Mouse (Mus musculus) CH12.LX (cell line): Measurements from ENCODE around the gene Pcbp4.

ENCODE experiments used
- CTCF ChIP-seq, 2 experiments: IDR thresholded peaks in 1 of 2; conservative IDR thresholded peaks in 1 of 2; 2 replicates each; pipeline ENCODE4 v1.5.1; 2011 to 2012; ENCODE audit warnings: low read depth in 2 of 2, low read length in 2 of 2, improper control_type of control experiment in 1 of 2, inconsistent platforms in 1 of 2, mild to moderate bottlenecking in 1 of 2, moderate library complexity in 1 of 2
- EP300 ChIP-seq: IDR thresholded peaks from 2 replicates; pipeline ENCODE4 v1.6.1; 2011; ENCODE audit warnings: low read length, improper control_type of control experiment
- MAFK ChIP-seq: IDR thresholded peaks from 2 replicates; pipeline ENCODE4 v1.6.1; 2011; ENCODE audit warnings: low read length, improper control_type of control experiment; ENCODE audit not compliant: insufficient replicate concordance
- MAX ChIP-seq: IDR thresholded peaks from 2 replicates; pipeline ENCODE4 v1.6.1; 2011; ENCODE audit warnings: low read length, improper control_type of control experiment
- MAZ ChIP-seq: IDR thresholded peaks from 2 replicates; pipeline ENCODE4 v1.6.1; 2012; ENCODE audit warnings: low read depth, mild to moderate bottlenecking, inconsistent platforms, low read length, improper control_type of control experiment, moderate library complexity
- MEF2A ChIP-seq: IDR thresholded peaks from 2 replicates; pipeline ENCODE4 v1.6.1; 2014; ENCODE audit warnings: low read depth, mild to moderate bottlenecking, inconsistent platforms, low read length, improper control_type of control experiment, borderline replicate concordance
- POLR2A ChIP-seq: IDR thresholded peaks from 2 replicates; pipeline ENCODE4 v1.6.1; 2011; ENCODE audit warnings: low read depth, mild to moderate bottlenecking, improper control_type of control experiment, low read length
- POLR2AphosphoS2 ChIP-seq: IDR thresholded peaks from 2 replicates; pipeline ENCODE4 v1.6.1; 2011; ENCODE audit warnings: low read depth, low read length, improper control_type of control experiment
- RAD21 ChIP-seq: IDR thresholded peaks from 2 replicates; pipeline ENCODE4 v1.6.1; 2011; ENCODE audit warnings: low read depth, mild to moderate bottlenecking, low read length, improper control_type of control experiment, moderate library complexity
- TBP ChIP-seq: conservative IDR thresholded peaks from 2 replicates; pipeline ENCODE4 v1.6.1; 2011; ENCODE audit warnings: low read depth, low read length, improper control_type of control experiment

DNA sequence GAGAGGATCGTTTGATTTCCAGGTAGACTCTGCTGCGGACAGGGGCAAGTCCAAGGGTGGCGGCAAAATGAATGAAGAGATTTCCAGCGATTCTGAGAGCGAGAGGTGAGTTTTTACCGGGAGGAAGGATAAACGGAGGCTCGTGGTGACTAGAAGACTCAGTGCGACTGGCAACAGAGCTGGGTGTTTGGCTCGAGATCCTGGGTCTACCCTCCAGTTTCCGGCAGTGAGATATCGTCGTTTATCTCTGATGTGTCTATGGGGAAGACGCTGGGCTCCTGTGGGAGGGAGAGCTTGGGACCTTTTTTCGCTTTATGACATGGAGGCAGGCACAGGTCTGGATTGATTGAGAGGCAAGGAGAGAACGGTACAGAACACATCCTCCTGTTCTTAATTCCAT lies 24.6 kb downstream of the Pcbp4 start:
- TF ChIP-seq POLR2AphosphoS2 (no peak), TBP (no peak), CTCF (conservative IDR thresholded peaks at IDR 0.05 in 1 of 2, IDR thresholded peaks at IDR 0.05 in 1 of 2; ENCODE audit: low read depth in 2 of 2, low read length in 2 of 2) (no peak), EP300 (no peak), POLR2A (no peak), MEF2A (no peak), MAFK (no peak), RAD21 (no peak), MAX (no peak), MAZ (no peak)
